ENCODE assay signal across 8 mouse cellular contexts in genomic region chr7:132859042-132859958, GRCm38 (mm10). TPM values are rescaled to one million over a fixed set of nuclear protein-coding genes. Genes with fewer than 3 reads are reported as not detected.
DNase-seq lines count a peak whose midpoint lies in the region; ATAC-seq and TF ChIP-seq lines count a peak whose summit lies in the region.

TSS of gene Abraxas2 (plus strand) at chr7:132859225.

- peaks cover 31% of the 10 kb centered on the region for H3K4me1 ChIP-seq in bone marrow macrophage, adult 2 months (ENCODE audit: control insufficient read depth, insufficient read depth, low read length)
- H3K4me1 ChIP-seq in embryonic fibroblast, embryonic 13.5 days (ENCODE audit: control insufficient read depth, insufficient read depth, low read length) = no peaks in the 10 kb centered on the region; the same call in 1 of the 2 replicates
- no peaks in the 10 kb centered on the region for H3K4me1 ChIP-seq in kidney, embryonic 14.5 days (ENCODE audit: control insufficient read depth, insufficient read depth, low read length)
- peaks cover 12% of the 10 kb centered on the region; the same call in 1 of the 2 replicates for H3K4me1 ChIP-seq in limb, embryonic 15.5 days

- H3K9ac ChIP-seq in kidney, embryonic 14.5 days (ENCODE audit: low read depth, low read length) = peak within 1 kb of the TSS; percentile 93
- peak within 1 kb of the TSS; percentile 84 for H3K9ac ChIP-seq in limb, embryonic 15.5 days

- peak; percentile 96 for ATAC-seq in kidney, embryonic 14.5 days (ENCODE audit: low FRiP score, low TSS enrichment)
- peak; percentile 89 for ATAC-seq in limb, embryonic 15.5 days (ENCODE audit: insufficient number of reproducible peaks, low FRiP score, low TSS enrichment, low read depth)

- H3K4me2 ChIP-seq in kidney, embryonic 14.5 days (replicated peaks; ENCODE audit: low read depth, low read length) = peak within 1 kb of the TSS; percentile 67
- peak within 1 kb of the TSS; percentile 69 for H3K4me2 ChIP-seq in limb, embryonic 15.5 days

- no peaks in the 10 kb centered on the region for H3K27me3 ChIP-seq in kidney, embryonic 14.5 days (ENCODE audit: control insufficient read depth, insufficient read depth, low read length)
- no peaks in the 10 kb centered on the region for H3K27me3 ChIP-seq in limb, embryonic 15.5 days

- TF ChIP-seq POLR2A in bone marrow macrophage, adult 2 months (IDR thresholded peaks at IDR 0.05; ENCODE audit: borderline replicate concordance, low read depth, low read length) = no peak
- TF ChIP-seq POLR2A in embryonic fibroblast, embryonic 13.5 days (IDR thresholded peaks at IDR 0.05; ENCODE audit: low read depth, low read length) = peak; percentile 79

- H3K9me3 ChIP-seq in kidney, embryonic 14.5 days (ENCODE audit: control insufficient read depth, low read length) = no peaks in the 10 kb centered on the region
- no peaks in the 10 kb centered on the region for H3K9me3 ChIP-seq in limb, embryonic 15.5 days

- WGBS in kidney, embryonic 14.5 days = 1% methylated on average over 53 of the region's 53 CpGs
- 1% methylated on average over 52 of the region's 53 CpGs for WGBS in limb, embryonic 15.5 days

- no peak for TF ChIP-seq CTCF in bone marrow macrophage, adult 2 months (IDR thresholded peaks at IDR 0.05; ENCODE audit: low read depth, low read length)
- TF ChIP-seq CTCF in embryonic fibroblast, embryonic 13.5 days (IDR thresholded peaks at IDR 0.05; ENCODE audit: borderline replicate concordance, insufficient read depth, low read length) = no peak

- peak within 1 kb of the TSS; percentile 88 for H3K27ac ChIP-seq in bone marrow macrophage, adult 2 months (ENCODE audit: insufficient read depth, low read depth, low read length)
- H3K27ac ChIP-seq in embryonic fibroblast, embryonic 13.5 days (ENCODE audit: insufficient read depth, low read length) = peak within 1 kb of the TSS; percentile 60
- peak within 1 kb of the TSS; percentile 69 for H3K27ac ChIP-seq in kidney, embryonic 14.5 days (ENCODE audit: low read depth, low read length)
- peak within 1 kb of the TSS; percentile 85 for H3K27ac ChIP-seq in limb, embryonic 15.5 days

- no peaks in the 10 kb centered on the region for H3K36me3 ChIP-seq in kidney, embryonic 14.5 days (ENCODE audit: control insufficient read depth, insufficient read depth, low read length)
- H3K36me3 ChIP-seq in limb, embryonic 15.5 days = no peaks in the 10 kb centered on the region

- peak; percentile 95 for DNase-seq in A20 (ENCODE audit: low read depth, low spot score)
- DNase-seq in heart, adult 9 months (ENCODE audit: low spot score in 2 of 2) = peak; percentile 86 to 88
- peak; percentile 73 to 85 for DNase-seq in monocyte, adult 2 months (ENCODE audit: low read depth in 1 of 2, low spot score in 2 of 2)
- peak; percentile 93 for DNase-seq in spleen, postnatal 36 days (ENCODE audit: low spot score in 2 of 2)

- peak within 1 kb of the TSS; percentile 89 for H3K4me3 ChIP-seq in bone marrow macrophage, adult 2 months (ENCODE audit: insufficient read depth, low read length)
- H3K4me3 ChIP-seq in embryonic fibroblast, embryonic 13.5 days (ENCODE audit: insufficient read depth, low read length) = peak within 1 kb of the TSS; percentile 93
- H3K4me3 ChIP-seq in kidney, embryonic 14.5 days (ENCODE audit: low read length) = peak within 1 kb of the TSS; percentile 99
- H3K4me3 ChIP-seq in limb, embryonic 15.5 days = peak within 1 kb of the TSS; percentile 87

RNA-seq across cellular contexts. Expression of gene Abraxas2, which starts in this region (rescaled TPM):
- polyA plus RNA-seq in bone marrow macrophage, adult 2 months (2012; ENCODE audit: insufficient read depth, insufficient read length, missing spikeins) = 65.5 and 69.5 TPM in 2 replicates
- polyA plus RNA-seq in embryonic fibroblast, embryonic 13.5 days (2011; ENCODE audit: insufficient read length, low read depth, missing spikeins) = 50.1 and 51.8 TPM in 2 replicates
- polyA plus RNA-seq in kidney, embryonic 14.5 days (2014; fragmentation: Nextera tagmentation; extraction: Ambion mirVana) = 37.6 and 50.0 TPM in 2 replicates
- 37.5 and 38.5 TPM in 2 replicates for polyA plus RNA-seq in limb, embryonic 15.5 days (2015; fragmentation: Nextera tagmentation; extraction: Ambion mirVana)

Comparison
In these comparisons a context has a peak if more than half of its experiments do, and no peak if none do; other contexts are left out.
1. Peak in every context shown above with its lines: DNase-seq, ATAC-seq, H3K4me3 ChIP-seq and H3K27ac ChIP-seq.